Mouse (Mus musculus): Measurements from ENCODE around the gene Ptov1. TPM values are rescaled to one million over a fixed set of nuclear protein-coding genes. Genes with fewer than 3 reads are reported as not detected.

Gene Ptov1
- total RNA-seq, 1 experiment: 144 TPM

- Histone ChIP-seq H3K9ac (ENCODE audit: insufficient read depth, low read depth, low read length, poor library complexity, severe bottlenecking) (no peak overlapping the region), H3K9me3 (ENCODE audit: control insufficient read depth, insufficient read depth, low read depth, low read length) (no peaks in the 10 kb centered on the region), H3K27ac (ENCODE audit: insufficient read depth, low read depth, low read length, poor library complexity, severe bottlenecking) (no peak overlapping the region), H3K36me3 (ENCODE audit: control insufficient read depth, insufficient read depth, low read length, poor library complexity, severe bottlenecking) (peaks cover 42% of the 10 kb centered on the region), H3K4me1 (ENCODE audit: control insufficient read depth in 2 of 2, insufficient read depth in 2 of 2, low read length in 2 of 2, poor library complexity in 1 of 2) (peaks cover 0 to 18% of the 10 kb centered on the region in 2 experiments; a peak in 2 of 4 replicates), H3K4me3 (ENCODE audit: insufficient read depth in 1 of 2, low read depth in 1 of 2, low read length in 2 of 2, poor library complexity in 1 of 2, severe bottlenecking in 1 of 2) (no peak overlapping the region)
- DNase-seq (ENCODE audit: low read depth, low spot score): no peak
- no peak for TF ChIP-seq MAFK (IDR thresholded peaks at IDR 0.05; ENCODE audit: insufficient read depth, low read depth, low read length)
- TF ChIP-seq ZC3H11A (IDR thresholded peaks at IDR 0.05; ENCODE audit: borderline replicate concordance, low read depth, low read length): no peak
- no peak for TF ChIP-seq HCFC1 (IDR thresholded peaks at IDR 0.05; ENCODE audit: borderline replicate concordance, insufficient read depth, low read length)
- TF ChIP-seq ZNF384 (IDR thresholded peaks at IDR 0.05; ENCODE audit: low read depth, low read length): no peak
- TF ChIP-seq CHD2 (IDR thresholded peaks at IDR 0.05; ENCODE audit: low read depth, low read length): no peak
- in situ Hi-C loops (cut with MboI; ENCODE audit: low sequenced_read_pairs in 2 of 2, unreplicated experiment in 2 of 2): no loop called here
Measured at GRCm38 (mm10) chr7:44832763-44833162, 36.8 kb downstream of the Ptov1 start.

GRCm38 (mm10) chr7:44828706-44829105, 40.9 kb downstream of the Ptov1 start:
- no peak for TF ChIP-seq ZNF384 (IDR thresholded peaks at IDR 0.05; ENCODE audit: low read depth, low read length)
- TF ChIP-seq HCFC1 (IDR thresholded peaks at IDR 0.05; ENCODE audit: borderline replicate concordance, insufficient read depth, low read length): no peak
- no peak for TF ChIP-seq ZC3H11A (IDR thresholded peaks at IDR 0.05; ENCODE audit: borderline replicate concordance, low read depth, low read length)
- peaks cover 53% of the 10 kb centered on the region for H3K36me3 ChIP-seq (ENCODE audit: control insufficient read depth, insufficient read depth, low read length, poor library complexity, severe bottlenecking)
- H3K9me3 ChIP-seq (ENCODE audit: control insufficient read depth, insufficient read depth, low read depth, low read length): no peaks in the 10 kb centered on the region
- no peak for DNase-seq (ENCODE audit: low read depth, low spot score)
- H3K27ac ChIP-seq (ENCODE audit: insufficient read depth, low read depth, low read length, poor library complexity, severe bottlenecking): no peak overlapping the region
- in situ Hi-C loops (cut with MboI; ENCODE audit: low sequenced_read_pairs in 2 of 2, unreplicated experiment in 2 of 2): no loop called here
- no peak overlapping the region for H3K9ac ChIP-seq (ENCODE audit: insufficient read depth, low read depth, low read length, poor library complexity, severe bottlenecking)
- H3K4me1 ChIP-seq (ENCODE audit: control insufficient read depth in 2 of 2, insufficient read depth in 2 of 2, low read length in 2 of 2, poor library complexity in 1 of 2): peaks cover 0 to 22% of the 10 kb centered on the region in 2 experiments; a peak in 3 of 4 replicates
- H3K4me3 ChIP-seq (ENCODE audit: insufficient read depth in 1 of 2, low read depth in 1 of 2, low read length in 2 of 2, poor library complexity in 1 of 2, severe bottlenecking in 1 of 2): no peak overlapping the region

DNA sequence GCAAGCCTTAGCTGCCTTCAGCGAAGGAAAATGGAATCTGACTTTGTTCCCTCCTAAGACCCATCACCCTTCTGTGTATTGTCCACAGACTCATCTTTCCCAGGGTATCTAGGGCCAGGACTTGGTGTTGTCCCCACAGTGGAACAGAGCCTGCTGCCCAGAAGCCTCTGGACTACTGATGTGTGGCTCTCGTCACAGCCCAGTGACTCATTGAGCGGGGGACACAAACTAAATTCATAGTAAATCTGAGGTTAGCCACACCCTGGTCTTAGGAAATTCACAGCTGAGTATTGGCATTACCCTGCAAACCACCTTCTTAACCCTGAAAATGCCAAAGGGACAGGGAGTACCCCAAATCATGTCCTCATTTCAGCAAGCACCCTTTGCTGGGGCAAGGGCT, 42.8 kb downstream of the Ptov1 start:
- TF ChIP-seq ZNF384 (IDR thresholded peaks at IDR 0.05; ENCODE audit: low read depth, low read length) (no peak), MAFK (IDR thresholded peaks at IDR 0.05; ENCODE audit: insufficient read depth, low read depth, low read length) (no peak), CHD2 (IDR thresholded peaks at IDR 0.05; ENCODE audit: low read depth, low read length) (no peak), ZC3H11A (IDR thresholded peaks at IDR 0.05; ENCODE audit: borderline replicate concordance, low read depth, low read length) (no peak), HCFC1 (IDR thresholded peaks at IDR 0.05; ENCODE audit: borderline replicate concordance, insufficient read depth, low read length) (no peak)
- no peak overlapping the region for H3K27ac ChIP-seq (ENCODE audit: insufficient read depth, low read depth, low read length, poor library complexity, severe bottlenecking)
- peaks cover 50% of the 10 kb centered on the region for H3K36me3 ChIP-seq (ENCODE audit: control insufficient read depth, insufficient read depth, low read length, poor library complexity, severe bottlenecking)
- no peak overlapping the region for H3K4me3 ChIP-seq (ENCODE audit: insufficient read depth in 1 of 2, low read depth in 1 of 2, low read length in 2 of 2, poor library complexity in 1 of 2, severe bottlenecking in 1 of 2)
- peaks cover 0 to 32% of the 10 kb centered on the region in 2 experiments for H3K4me1 ChIP-seq (ENCODE audit: control insufficient read depth in 2 of 2, insufficient read depth in 2 of 2, low read length in 2 of 2, poor library complexity in 1 of 2)
- no peak overlapping the region for H3K9ac ChIP-seq (ENCODE audit: insufficient read depth, low read depth, low read length, poor library complexity, severe bottlenecking)
- no peak for DNase-seq (ENCODE audit: low read depth, low spot score)
- H3K9me3 ChIP-seq (ENCODE audit: control insufficient read depth, insufficient read depth, low read depth, low read length): no peaks in the 10 kb centered on the region
- in situ Hi-C loops (cut with MboI; ENCODE audit: low sequenced_read_pairs in 2 of 2, unreplicated experiment in 2 of 2): no loop called here

- DNase-seq (ENCODE audit: low read depth, low spot score): peak; percentile 62
- TF ChIP-seq HCFC1 (IDR thresholded peaks at IDR 0.05; ENCODE audit: borderline replicate concordance, insufficient read depth, low read length) (no peak), CHD2 (IDR thresholded peaks at IDR 0.05; ENCODE audit: low read depth, low read length) (no peak), ZC3H11A (IDR thresholded peaks at IDR 0.05; ENCODE audit: borderline replicate concordance, low read depth, low read length) (no peak), ZNF384 (IDR thresholded peaks at IDR 0.05; ENCODE audit: low read depth, low read length) (no peak), MAFK (IDR thresholded peaks at IDR 0.05; ENCODE audit: insufficient read depth, low read depth, low read length) (no peak)
- Histone ChIP-seq H3K4me1 (ENCODE audit: control insufficient read depth in 2 of 2, insufficient read depth in 2 of 2, low read length in 2 of 2, poor library complexity in 1 of 2) (peaks cover 3 to 41% of the 10 kb centered on the region in 2 experiments), H3K4me3 (ENCODE audit: insufficient read depth in 1 of 2, low read depth in 1 of 2, low read length in 2 of 2, poor library complexity in 1 of 2, severe bottlenecking in 1 of 2) (no peak overlapping the region), H3K9ac (ENCODE audit: insufficient read depth, low read depth, low read length, poor library complexity, severe bottlenecking) (no peak overlapping the region), H3K27ac (ENCODE audit: insufficient read depth, low read depth, low read length, poor library complexity, severe bottlenecking) (no peak overlapping the region), H3K9me3 (ENCODE audit: control insufficient read depth, insufficient read depth, low read depth, low read length) (no peaks in the 10 kb centered on the region), H3K36me3 (ENCODE audit: control insufficient read depth, insufficient read depth, low read length, poor library complexity, severe bottlenecking) (peaks cover 43% of the 10 kb centered on the region)
- in situ Hi-C loops (cut with MboI; ENCODE audit: low sequenced_read_pairs in 2 of 2, unreplicated experiment in 2 of 2): no loop called here
Measured at GRCm38 (mm10) chr7:44824872-44825271, 44.7 kb downstream of the Ptov1 start.

DNA sequence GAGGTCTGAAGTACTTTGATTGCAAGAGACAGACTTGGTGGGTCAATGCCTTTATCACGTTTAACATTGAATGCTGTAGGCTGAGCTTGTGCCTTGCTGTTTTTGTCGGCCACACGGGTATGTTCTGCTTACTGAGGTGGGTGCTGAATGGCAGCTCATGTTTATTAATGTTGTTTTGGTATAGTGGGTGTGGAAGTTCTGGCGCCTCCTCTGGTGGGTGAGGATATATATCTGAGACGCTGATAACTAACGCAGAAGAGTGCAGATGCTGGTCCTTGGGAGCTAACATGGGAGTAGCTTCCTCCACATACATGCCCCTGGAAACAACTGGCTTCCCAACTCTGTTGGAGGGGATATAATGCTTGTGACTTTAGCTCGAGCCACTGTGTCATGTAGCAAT, 46.2 kb downstream of the Ptov1 start:
- H3K4me1 ChIP-seq (ENCODE audit: control insufficient read depth in 2 of 2, insufficient read depth in 2 of 2, low read length in 2 of 2, poor library complexity in 1 of 2): peaks cover 3 to 36% of the 10 kb centered on the region in 2 experiments
- no peaks in the 10 kb centered on the region for H3K9me3 ChIP-seq (ENCODE audit: control insufficient read depth, insufficient read depth, low read depth, low read length)
- TF ChIP-seq CHD2 (IDR thresholded peaks at IDR 0.05; ENCODE audit: low read depth, low read length) (no peak), HCFC1 (IDR thresholded peaks at IDR 0.05; ENCODE audit: borderline replicate concordance, insufficient read depth, low read length) (no peak), ZNF384 (IDR thresholded peaks at IDR 0.05; ENCODE audit: low read depth, low read length) (no peak), MAFK (IDR thresholded peaks at IDR 0.05; ENCODE audit: insufficient read depth, low read depth, low read length) (no peak), ZC3H11A (IDR thresholded peaks at IDR 0.05; ENCODE audit: borderline replicate concordance, low read depth, low read length) (no peak)
- H3K9ac ChIP-seq (ENCODE audit: insufficient read depth, low read depth, low read length, poor library complexity, severe bottlenecking): no peak overlapping the region
- H3K36me3 ChIP-seq (ENCODE audit: control insufficient read depth, insufficient read depth, low read length, poor library complexity, severe bottlenecking): peaks cover 32% of the 10 kb centered on the region
- no peak overlapping the region for H3K4me3 ChIP-seq (ENCODE audit: insufficient read depth in 1 of 2, low read depth in 1 of 2, low read length in 2 of 2, poor library complexity in 1 of 2, severe bottlenecking in 1 of 2)
- in situ Hi-C loops (cut with MboI; ENCODE audit: low sequenced_read_pairs in 2 of 2, unreplicated experiment in 2 of 2): no loop called here
- no peak overlapping the region for H3K27ac ChIP-seq (ENCODE audit: insufficient read depth, low read depth, low read length, poor library complexity, severe bottlenecking)
- DNase-seq (ENCODE audit: low read depth, low spot score): no peak
